Mouse (Mus musculus) kidney, adult 8-10 months (tissue): ENCODE results near the gene Unc119b.
"Not testable (repeated sequence)": the region's sequence is repeated elsewhere in the genome, so short reads cannot be mapped to it uniquely, and the experiment has no call there.

Experiments used
- DNase-seq, 2 experiments: peaks; one replicate each; pipeline ENCODE4 v3.0.0; 2022

Unc119b gene

DNA sequence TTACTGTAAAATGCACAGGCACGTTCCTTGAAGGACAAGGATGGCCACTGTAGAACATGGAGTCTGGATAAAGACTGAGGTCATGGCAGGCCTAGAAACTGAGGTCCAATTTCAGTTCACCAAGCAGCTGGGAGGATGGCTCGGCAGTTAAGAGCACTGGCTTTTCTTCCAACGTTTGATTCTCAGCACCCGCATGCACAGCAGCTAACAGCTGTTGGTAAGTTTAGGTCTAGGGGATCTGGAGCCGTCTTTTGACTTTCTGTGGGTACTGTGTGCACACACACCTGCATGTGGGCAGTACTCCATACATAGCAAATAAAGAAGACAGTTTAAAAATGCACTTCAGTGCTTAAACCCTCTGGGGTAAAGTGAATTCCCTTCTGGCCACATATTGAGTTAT lies 53.1 kb downstream of the Unc119b start:
- DNase-seq, result no peak

DNA sequence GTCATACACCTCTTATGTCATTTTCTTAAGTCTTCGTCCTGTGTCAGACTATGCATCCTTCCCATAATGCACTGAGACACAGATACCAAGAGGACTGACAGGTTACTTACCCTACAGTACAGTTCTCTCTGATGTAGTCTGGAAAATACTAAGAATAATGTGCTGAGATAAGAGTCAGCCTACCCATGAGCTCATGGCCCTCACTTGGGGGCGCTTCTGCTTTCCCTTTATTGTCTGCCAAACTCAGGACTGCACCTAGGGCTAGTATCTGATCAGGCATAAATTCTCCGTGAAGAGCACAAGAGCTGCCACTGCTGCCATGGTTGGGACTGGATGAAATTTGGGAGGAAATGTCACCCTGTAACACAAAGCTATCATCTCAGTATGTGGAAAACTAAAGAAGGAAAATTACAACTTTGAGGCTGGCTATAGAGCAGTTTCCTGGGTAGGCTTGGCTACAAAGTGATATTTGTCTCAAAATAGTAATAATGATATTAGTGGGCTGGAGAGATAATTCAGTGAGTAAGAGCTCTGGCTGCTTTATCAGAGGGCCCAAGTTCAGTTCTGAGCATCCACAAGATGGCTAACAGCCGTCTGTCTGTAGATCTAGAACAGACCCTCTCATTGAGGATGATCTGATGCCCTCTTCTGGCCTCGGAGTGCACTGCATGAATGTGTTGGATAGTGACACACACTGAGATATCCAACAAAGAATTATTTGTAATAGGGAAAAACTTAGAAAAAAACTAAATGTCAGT lies 58.5 kb downstream of the Unc119b start:
- peak; percentile 22 to 80 for DNase-seq

DNA sequence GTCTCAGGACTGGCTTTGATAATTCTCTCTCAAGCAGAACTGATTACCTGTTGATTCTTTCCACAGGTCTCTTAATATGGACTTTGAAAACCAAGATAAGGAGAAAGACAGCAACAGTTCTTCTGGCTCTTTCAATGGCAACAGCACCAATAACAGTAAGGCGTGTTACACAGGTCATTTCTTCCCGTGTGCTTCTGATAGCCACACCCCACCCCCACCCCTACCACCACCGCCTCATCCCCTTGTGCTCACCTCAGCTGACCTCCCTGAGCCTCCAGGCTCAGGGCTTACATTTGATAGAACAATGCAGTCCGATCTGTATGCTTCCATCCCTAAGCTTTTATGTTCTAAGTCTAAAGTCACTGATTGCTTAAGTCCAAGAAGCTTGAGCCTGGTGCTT lies 60.0 kb downstream of the Unc119b start:
- no peak for DNase-seq

DNA sequence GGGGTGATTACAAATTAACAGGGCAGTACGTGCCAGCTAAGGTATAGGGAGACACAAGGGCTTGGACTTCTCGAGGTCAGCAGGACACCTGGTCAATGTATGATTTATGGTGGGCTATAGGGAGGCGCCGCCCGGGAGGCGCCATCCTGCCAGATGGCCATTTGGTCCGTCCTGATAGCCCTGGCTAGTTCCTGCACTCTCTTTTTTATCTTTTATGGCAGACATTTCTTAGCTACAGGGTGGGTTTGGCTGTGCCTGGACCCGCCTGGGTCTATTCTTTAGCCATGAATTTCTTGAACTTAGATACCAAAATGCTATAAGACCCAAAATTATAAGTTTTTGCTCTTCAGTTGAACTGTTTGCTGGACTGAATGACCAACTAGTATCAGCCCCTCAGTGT lies 61.5 kb downstream of the Unc119b start:
- DNase-seq, result not testable (repeated sequence)
